Mouse (Mus musculus) kidney, embryonic 14.5 days (tissue): ENCODE measurements around the gene Gdf15. TPM values are rescaled to one million over a fixed set of nuclear protein-coding genes. Genes with fewer than 3 reads are reported as not detected.
A peak's percentile ranks its signal among the peaks of the same experiment; 100 is the strongest.

Experiments used
- ATAC-seq: fragments of 200-750 bp; cut with Nextera tagmentation; 2 replicates; pipeline ENCODE4 v1.8.0; 2017; ENCODE audit warnings: moderate number of reproducible peaks, mild to moderate bottlenecking, moderate TSS enrichment, moderate library complexity; ENCODE audit not compliant: low FRiP score, low TSS enrichment
- H3K27ac ChIP-seq: fragments of 300-500 bp; sonication (generic); 2 replicates; pipeline ENCODE4 v1.5.1; 2014; ENCODE audit warnings: low read depth, mild to moderate bottlenecking, low read length, moderate library complexity, mixed read lengths
- H3K27me3 ChIP-seq: fragments of 300-500 bp; sonication (generic); 2 replicates; pipeline ENCODE4 v1.6.1; 2014; ENCODE audit warnings: mild to moderate bottlenecking, low read length; ENCODE audit not compliant: control insufficient read depth, insufficient read depth
- H3K36me3 ChIP-seq: fragments of 300-500 bp; sonication (generic); 2 replicates; pipeline ENCODE4 v1.6.1; 2014; ENCODE audit warnings: low read length, mixed read lengths; ENCODE audit not compliant: control insufficient read depth, insufficient read depth
- H3K4me1 ChIP-seq: fragments of 300-500 bp; sonication (generic); 2 replicates; pipeline ENCODE4 v1.6.1; 2014; ENCODE audit warnings: low read length, mixed read lengths; ENCODE audit not compliant: control insufficient read depth, insufficient read depth
- H3K4me2 ChIP-seq: fragments of 300-500 bp; sonication (generic); replicated peaks from 2 replicates; pipeline ENCODE4 v1.6.1; 2014; ENCODE audit warnings: low read depth, mild to moderate bottlenecking, low read length
- H3K4me3 ChIP-seq: fragments of 300-500 bp; sonication (generic); 2 replicates; pipeline ENCODE4 v1.5.1; 2014; ENCODE audit warnings: mild to moderate bottlenecking, low read length
- H3K9ac ChIP-seq: fragments of 300-500 bp; sonication (generic); 2 replicates; pipeline ENCODE4 v1.6.1; 2014; ENCODE audit warnings: low read depth, mild to moderate bottlenecking, low read length, moderate library complexity
- H3K9me3 ChIP-seq: fragments of 300-500 bp; sonication (generic); 2 replicates; pipeline ENCODE4 v1.6.1; 2016; ENCODE audit warnings: low read length; ENCODE audit not compliant: control insufficient read depth
- WGBS: fragments of 180-500 bp; shearing (Covaris S2); extraction: QIAGEN DNeasy Blood & Tissue Kit; methylation state at CpG from one replicate; pipeline ENCODE4 v1.1.7; 2014; 5-methylcytosine and 5-hydroxymethylcytosine counted together
- polyA plus RNA-seq: library from polyadenylated mRNA; unstranded; fragments of >200 nt; fragmentation: Nextera tagmentation; extraction: Ambion mirVana; gene quantifications from 2 replicates; pipeline ENCODE4 v1.2.1, GENCODE M21; 2014

Gene Gdf15
- polyA plus RNA-seq, 1 experiment from 2014 or later = 0.31 TPM

- Histone ChIP-seq H3K4me3 (peak overlapping the region; percentile 81), H3K9ac (peak overlapping the region; percentile 82), H3K27me3 (no peaks in the 10 kb centered on the region), H3K4me2 (peak overlapping the region; percentile 70), H3K4me1 (peaks cover 8% of the 10 kb centered on the region), H3K36me3 (peaks cover 15% of the 10 kb centered on the region), H3K27ac (peak overlapping the region; percentile 77), H3K9me3 (no peaks in the 10 kb centered on the region)
- ATAC-seq = peak; percentile 97
- WGBS = under 1% methylated on average over 36 of the region's 44 CpGs
These were observed 27.5 kb upstream of the Gdf15 start for GRCm38 (mm10) chr8:70659604-70660272.

- Histone ChIP-seq H3K4me1 (peaks cover 8% of the 10 kb centered on the region), H3K27ac (peak overlapping the region; percentile 77), H3K9me3 (no peaks in the 10 kb centered on the region), H3K36me3 (peaks cover 19% of the 10 kb centered on the region), H3K4me2 (peak overlapping the region; percentile 70), H3K9ac (peak overlapping the region; percentile 82), H3K4me3 (peak overlapping the region; percentile 81), H3K27me3 (no peaks in the 10 kb centered on the region)
- ATAC-seq = peak; percentile 63
- WGBS = under 1% methylated on average over 31 of the region's 31 CpGs
These were observed 26.8 kb upstream of the Gdf15 start for GRCm38 (mm10) chr8:70658897-70659603.

GRCm38 (mm10) chr8:70657739-70658138, 25.5 kb upstream of the Gdf15 start:
- Histone ChIP-seq H3K36me3 (peaks cover 19% of the 10 kb centered on the region), H3K27me3 (no peaks in the 10 kb centered on the region), H3K9ac (no peak overlapping the region), H3K4me3 (no peak overlapping the region), H3K9me3 (no peaks in the 10 kb centered on the region), H3K4me1 (peaks cover 8% of the 10 kb centered on the region), H3K27ac (no peak overlapping the region), H3K4me2 (no peak overlapping the region)
- 87% methylated on average over 2 of the region's 2 CpGs for WGBS
- ATAC-seq = no peak

GRCm38 (mm10) chr8:70657214-70657613, 25.0 kb upstream of the Gdf15 start:
- peaks cover 8% of the 10 kb centered on the region for H3K4me1 ChIP-seq
- 96% methylated on average over 3 of the region's 3 CpGs for WGBS

GRCm38 (mm10) chr8:70656193-70656790, 24.0 kb upstream of the Gdf15 start:
- 67% methylated on average over 13 of the region's 13 CpGs for WGBS
- H3K4me3 ChIP-seq = no peak overlapping the region
- no peaks in the 10 kb centered on the region for H3K27me3 ChIP-seq
- peaks cover 24% of the 10 kb centered on the region for H3K36me3 ChIP-seq
- no peak for ATAC-seq
- no peak overlapping the region for H3K4me2 ChIP-seq
- peaks cover 8% of the 10 kb centered on the region for H3K4me1 ChIP-seq
- no peaks in the 10 kb centered on the region for H3K9me3 ChIP-seq
- H3K27ac ChIP-seq = no peak overlapping the region
- H3K9ac ChIP-seq = no peak overlapping the region

More at GRCm38 (mm10) chr8:70657214-70657613, 25.0 kb upstream of the Gdf15 start:
- H3K4me2 ChIP-seq = no peak overlapping the region
- H3K4me3 ChIP-seq = no peak overlapping the region
- H3K9me3 ChIP-seq = no peaks in the 10 kb centered on the region
- peaks cover 19% of the 10 kb centered on the region for H3K36me3 ChIP-seq
- no peak overlapping the region for H3K27ac ChIP-seq
- H3K27me3 ChIP-seq = no peaks in the 10 kb centered on the region
- ATAC-seq = no peak
- no peak overlapping the region for H3K9ac ChIP-seq

GRCm38 (mm10) chr8:70655469-70655868, 23.2 kb upstream of the Gdf15 start:
- Histone ChIP-seq H3K27me3 (no peaks in the 10 kb centered on the region), H3K9me3 (no peaks in the 10 kb centered on the region), H3K4me3 (no peak overlapping the region), H3K27ac (no peak overlapping the region), H3K36me3 (peaks cover 33% of the 10 kb centered on the region), H3K4me1 (peaks cover 8% of the 10 kb centered on the region), H3K4me2 (no peak overlapping the region), H3K9ac (no peak overlapping the region)
- 64% methylated on average over 2 of the region's 2 CpGs for WGBS
- no peak for ATAC-seq

- WGBS = 54% methylated on average over 1 of the region's 1 CpGs
- Histone ChIP-seq H3K9me3 (no peaks in the 10 kb centered on the region), H3K4me2 (no peak overlapping the region), H3K36me3 (peaks cover 40% of the 10 kb centered on the region), H3K27ac (no peak overlapping the region), H3K27me3 (no peaks in the 10 kb centered on the region), H3K4me3 (no peak overlapping the region), H3K9ac (no peak overlapping the region), H3K4me1 (peaks cover 13% of the 10 kb centered on the region)
- ATAC-seq = no peak
These were observed 21.9 kb upstream of the Gdf15 start for GRCm38 (mm10) chr8:70654121-70654520.

GRCm38 (mm10) chr8:70653226-70653625, 21.0 kb upstream of the Gdf15 start:
- H3K9ac ChIP-seq = no peak overlapping the region
- peaks cover 40% of the 10 kb centered on the region for H3K36me3 ChIP-seq
- H3K4me2 ChIP-seq = no peak overlapping the region
- WGBS = 58% methylated on average over 2 of the region's 2 CpGs
- ATAC-seq = no peak
- H3K9me3 ChIP-seq = no peaks in the 10 kb centered on the region
- H3K27me3 ChIP-seq = no peaks in the 10 kb centered on the region
- no peak overlapping the region for H3K27ac ChIP-seq
- H3K4me3 ChIP-seq = no peak overlapping the region
- peaks cover 8% of the 10 kb centered on the region for H3K4me1 ChIP-seq

GRCm38 (mm10) chr8:70650351-70650750, 18.1 kb upstream of the Gdf15 start:
- Histone ChIP-seq H3K36me3 (peaks cover 29% of the 10 kb centered on the region), H3K27ac (no peak overlapping the region), H3K27me3 (no peaks in the 10 kb centered on the region), H3K4me3 (no peak overlapping the region), H3K9me3 (no peaks in the 10 kb centered on the region), H3K4me2 (no peak overlapping the region), H3K4me1 (peaks cover 34% of the 10 kb centered on the region), H3K9ac (no peak overlapping the region)
- ATAC-seq = no peak
- 94% methylated on average over 17 of the region's 17 CpGs for WGBS
